Mouse (Mus musculus): ENCODE results near the gene Rnd1.

DNA sequence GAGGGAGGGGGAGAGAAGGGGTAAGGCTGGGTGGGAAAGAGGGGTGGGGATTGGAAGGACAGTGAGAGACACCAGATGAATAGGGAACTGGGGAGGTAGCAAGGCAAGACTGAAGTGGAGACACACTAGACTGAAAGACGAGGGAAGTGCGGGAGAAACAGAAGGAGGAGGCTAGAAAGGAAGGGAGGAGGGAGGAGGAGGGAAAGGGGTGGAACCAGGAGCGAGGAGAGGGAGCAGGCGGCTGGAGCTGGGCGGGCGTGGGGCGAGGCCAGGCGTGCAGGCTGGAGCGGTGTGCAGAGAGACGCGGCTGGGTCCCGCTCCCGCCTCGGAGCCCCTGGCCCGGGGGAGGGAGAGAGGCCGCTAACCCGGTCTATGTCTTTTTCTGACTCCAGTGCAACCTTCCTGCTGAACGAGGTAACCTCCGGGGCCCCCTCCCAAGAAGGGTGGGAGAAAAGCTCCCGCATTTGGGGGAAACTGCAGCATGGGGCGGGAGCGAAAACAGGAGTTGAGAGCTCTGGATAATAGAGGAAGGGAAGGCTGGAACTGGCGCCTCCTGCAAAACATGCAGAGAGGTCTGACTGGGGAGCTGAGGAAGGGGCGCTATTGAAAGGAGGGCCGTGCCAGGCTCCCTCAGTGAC is 45.0 kb downstream of the Rnd1 start:
- no peak for TF ChIP-seq CTCF (IDR thresholded peaks at IDR 0.05; ENCODE audit: insufficient read depth, low read depth, low read length)
- peak; percentile 56; the same call in 1 of the 2 replicates for TF ChIP-seq POLR2A (IDR thresholded peaks at IDR 0.05; ENCODE audit: insufficient read depth, low read depth, low read length)

Measured in olfactory bulb, adult 2 months (tissue).